Mouse (Mus musculus) cerebellum, adult 9-11 months (tissue): ENCODE results near the gene Pax8.

Experiments
- DNase-seq: peaks from one replicate; pipeline ENCODE4 v3.0.0; 2022

Gene Pax8

GRCm38 (mm10) chr2:24460112-24460807 lies 15.1 kb downstream of the Pax8 start:
- no peak for DNase-seq

- no peak for DNase-seq
Observed at GRCm38 (mm10) chr2:24456841-24457240, 18.6 kb downstream of the Pax8 start.

GRCm38 (mm10) chr2:24455057-24455855 lies 20.1 kb downstream of the Pax8 start:
- no peak for DNase-seq

- no peak for DNase-seq
Observed at GRCm38 (mm10) chr2:24454429-24455011, 20.9 kb downstream of the Pax8 start.

GRCm38 (mm10) chr2:24453206-24453605 lies 22.2 kb downstream of the Pax8 start:
- DNase-seq, result no peak

- DNase-seq, result no peak
Observed at GRCm38 (mm10) chr2:24449111-24449510, 26.3 kb downstream of the Pax8 start.

- no peak for DNase-seq
Observed at GRCm38 (mm10) chr2:24443256-24443790, 32.1 kb downstream of the Pax8 start.

GRCm38 (mm10) chr2:24442303-24442925 lies 33.0 kb downstream of the Pax8 start:
- no peak for DNase-seq

GRCm38 (mm10) chr2:24441899-24442298 lies 33.5 kb downstream of the Pax8 start:
- DNase-seq, result no peak

GRCm38 (mm10) chr2:24440056-24440455 lies 35.3 kb downstream of the Pax8 start:
- DNase-seq, result no peak

GRCm38 (mm10) chr2:24435699-24436098 lies 39.7 kb downstream of the Pax8 start:
- no peak for DNase-seq

GRCm38 (mm10) chr2:24434670-24435069 lies 40.7 kb downstream of the Pax8 start:
- DNase-seq, result no peak

- no peak for DNase-seq
Observed at GRCm38 (mm10) chr2:24429806-24430205, 45.6 kb downstream of the Pax8 start.

GRCm38 (mm10) chr2:24427866-24428675 lies 47.3 kb downstream of the Pax8 start:
- DNase-seq, result no peak

GRCm38 (mm10) chr2:24425630-24426029 lies 49.8 kb downstream of the Pax8 start:
- no peak for DNase-seq

GRCm38 (mm10) chr2:24422815-24423214 lies 52.6 kb downstream of the Pax8 start:
- DNase-seq, result no peak

GRCm38 (mm10) chr2:24421211-24421863 lies 54.1 kb downstream of the Pax8 start:
- DNase-seq, result no peak

GRCm38 (mm10) chr2:24417564-24417963 lies 57.8 kb downstream of the Pax8 start:
- DNase-seq, result no peak

- no peak for DNase-seq
Observed at GRCm38 (mm10) chr2:24417106-24417505, 58.3 kb downstream of the Pax8 start.

- no peak for DNase-seq
Observed at GRCm38 (mm10) chr2:24416668-24417067, 58.7 kb downstream of the Pax8 start.

- DNase-seq, result no peak
Observed at GRCm38 (mm10) chr2:24413677-24414076, 61.7 kb downstream of the Pax8 start.

GRCm38 (mm10) chr2:24413172-24413571 lies 62.2 kb downstream of the Pax8 start:
- no peak for DNase-seq
